Mouse (Mus musculus): ENCODE results near the gene Smap2. TPM values are rescaled to one million over a fixed set of nuclear protein-coding genes. Genes with fewer than 3 reads are reported as not detected.

Smap2 gene
- total RNA-seq (2015; ENCODE audit: low replicate concordance), result 44.0 and 57.3 TPM in 2 replicates
- 28.8 and 31.5 TPM in 2 replicates for total RNA-seq (2017; ENCODE audit: low replicate concordance)

DNA sequence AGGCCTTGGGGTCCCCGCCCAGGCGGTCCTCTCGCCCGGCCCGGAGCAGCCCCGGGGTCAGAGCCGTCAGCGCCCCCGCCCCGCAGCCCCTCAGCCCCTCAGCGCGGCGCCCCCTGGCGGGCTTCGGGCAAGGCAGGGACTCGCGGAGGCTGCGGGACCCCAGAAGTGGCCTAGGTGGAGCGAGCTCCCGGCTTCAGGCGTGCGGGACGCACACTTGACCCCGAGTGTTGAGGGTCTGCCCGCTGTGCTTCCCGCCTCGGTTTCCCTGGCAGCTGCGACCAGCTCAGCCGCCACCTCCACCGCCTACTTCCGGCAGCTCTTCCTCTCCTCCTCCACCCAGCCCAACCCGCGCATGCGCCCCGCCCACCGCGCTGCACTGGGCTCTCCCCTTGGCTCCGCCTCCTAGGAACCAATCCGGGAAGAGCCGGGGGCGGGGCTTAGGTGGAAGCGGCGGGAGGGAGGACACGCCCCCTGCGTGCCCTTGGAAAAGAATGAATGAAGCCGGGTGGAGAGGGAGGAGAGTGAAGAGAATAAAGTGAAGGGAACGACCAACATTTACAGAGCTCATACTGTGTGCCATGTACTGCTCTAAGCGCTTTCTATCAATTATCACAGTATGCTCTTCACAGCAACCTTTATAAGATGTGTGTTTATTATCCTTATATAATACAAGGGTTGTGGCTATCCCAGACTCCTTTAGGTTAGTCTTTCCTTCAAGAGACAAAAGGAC, at the start of gene Smap2:
Gene Smap2, minus strand, starts transcription at position 320 of the 730 bp plus-strand sequence.
- ATAC-seq (replicated peaks; ENCODE audit: low FRiP score, poor library complexity, severe bottlenecking), result peak; percentile 90

DNA sequence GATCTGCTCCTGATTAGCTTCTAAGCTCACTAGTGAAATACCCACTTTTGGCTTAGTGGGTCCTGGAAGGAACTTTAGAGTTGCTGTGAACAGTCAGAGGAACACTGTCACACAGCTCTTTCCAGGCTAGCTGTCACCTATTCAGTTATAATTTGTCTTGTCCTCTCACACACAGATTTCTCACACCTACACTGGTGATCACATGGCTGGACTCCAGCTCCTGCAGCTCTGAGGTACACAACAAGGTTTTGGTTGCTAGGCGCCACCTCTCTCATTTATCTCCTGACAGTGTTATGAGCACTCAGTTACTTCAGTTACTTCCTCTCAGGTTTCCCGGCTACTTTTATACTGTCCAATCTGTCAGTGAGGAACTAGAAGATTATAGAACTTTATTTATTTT, 48.3 kb upstream of the Smap2 start:
- no peak for ATAC-seq (replicated peaks; ENCODE audit: low FRiP score, poor library complexity, severe bottlenecking)

DNA sequence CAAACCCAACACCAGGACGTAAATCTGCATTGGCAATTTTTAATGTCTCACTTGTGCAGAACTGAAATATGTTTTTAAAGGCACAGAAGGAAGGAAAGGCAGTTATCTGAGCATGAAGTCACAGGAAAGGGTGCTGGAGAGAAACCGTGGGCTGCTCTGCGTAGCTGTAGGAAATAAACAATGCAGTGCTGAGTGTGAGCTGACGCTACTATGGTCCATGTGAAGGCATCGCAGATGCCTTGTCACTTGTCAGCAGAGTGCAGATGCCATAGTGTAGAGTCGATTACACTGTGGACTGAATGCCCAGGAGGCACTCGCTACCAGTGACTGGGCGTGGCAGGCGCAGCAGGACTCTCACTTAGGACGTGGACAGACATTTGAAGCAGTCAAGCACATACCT, 42.2 kb upstream of the Smap2 start:
- ATAC-seq (replicated peaks; ENCODE audit: low FRiP score, poor library complexity, severe bottlenecking), result peak; percentile 89

DNA sequence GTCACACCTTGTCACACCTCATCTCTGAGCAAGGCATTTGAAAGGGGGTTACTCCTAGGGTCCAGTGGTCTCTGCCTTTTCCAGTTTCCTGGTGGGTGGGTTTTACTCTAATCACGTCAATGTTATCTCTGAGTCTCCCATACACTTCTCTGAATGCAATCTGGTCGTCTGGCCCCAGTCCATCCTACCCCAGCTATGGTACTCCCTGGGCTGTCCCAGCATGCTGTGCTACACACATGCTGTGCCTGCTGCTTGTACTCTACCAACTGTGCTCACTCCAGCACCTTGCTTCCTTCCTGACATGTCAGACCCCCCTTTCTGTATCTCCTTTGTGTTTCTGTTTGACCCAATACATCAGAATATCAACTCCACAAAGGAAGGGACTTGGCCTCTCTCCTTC, 40.0 kb upstream of the Smap2 start:
- no peak for ATAC-seq (replicated peaks; ENCODE audit: low FRiP score, poor library complexity, severe bottlenecking)

DNA sequence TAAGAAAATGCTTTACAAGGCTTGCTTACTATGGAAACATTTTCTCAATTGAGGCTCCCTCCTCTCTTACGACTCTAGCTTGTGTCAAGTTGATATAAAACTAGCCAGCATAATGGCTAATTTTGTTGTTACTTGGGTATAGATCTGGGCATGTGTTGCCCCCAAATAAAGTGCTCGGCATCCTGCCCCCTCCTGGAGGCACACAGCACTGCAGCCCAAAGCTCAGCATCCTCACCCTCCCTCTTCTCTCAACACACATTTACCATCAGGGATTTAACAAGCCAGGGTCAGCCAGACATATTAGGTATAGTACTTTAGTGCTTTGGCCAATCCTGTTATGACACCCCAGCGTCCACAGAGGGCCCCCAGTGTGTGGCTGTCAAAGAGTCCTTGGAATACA, 39.3 kb upstream of the Smap2 start:
- no peak for ATAC-seq (replicated peaks; ENCODE audit: low FRiP score, poor library complexity, severe bottlenecking)

DNA sequence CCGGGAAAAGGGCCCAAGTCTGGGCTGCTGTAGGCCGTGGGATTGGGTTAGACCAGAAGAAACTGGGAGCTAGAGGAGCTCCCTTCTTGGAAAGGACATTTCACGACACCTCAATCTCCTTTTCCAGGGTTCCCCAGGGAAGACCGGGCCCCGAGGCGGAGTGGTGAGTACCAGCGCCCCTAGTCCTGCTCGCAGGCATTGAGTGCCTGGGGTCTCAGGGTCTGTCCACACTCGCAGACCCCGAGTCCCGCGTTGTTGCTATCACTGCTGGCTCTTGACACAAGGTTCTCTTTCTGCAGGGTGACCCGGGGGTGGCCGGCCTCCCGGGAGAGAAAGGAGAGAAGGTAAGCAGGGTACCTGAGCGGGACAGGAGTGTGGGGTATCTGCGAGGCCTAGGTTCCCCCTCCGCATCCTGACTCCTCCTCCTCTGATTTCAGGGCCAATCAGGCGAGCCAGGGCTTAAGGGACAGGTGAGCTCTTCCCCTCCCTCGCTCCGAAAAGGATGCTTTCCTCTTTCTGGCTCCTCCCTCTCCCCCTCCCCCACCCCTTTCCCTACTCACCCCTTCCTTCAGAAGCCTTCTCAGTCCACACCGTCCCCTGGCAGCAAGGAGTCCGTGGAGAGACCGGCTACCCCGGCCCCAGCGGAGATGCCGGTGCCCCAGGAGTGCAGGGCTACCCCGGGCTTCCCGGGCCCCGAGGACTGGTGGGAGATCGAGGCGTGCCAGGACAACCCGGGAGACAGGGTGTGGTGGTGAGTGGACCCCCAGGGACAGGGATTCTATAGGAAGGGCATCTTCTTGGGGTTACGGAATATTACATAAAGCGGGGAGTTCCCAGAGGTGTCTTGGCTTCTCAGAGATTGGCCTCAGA, 35.6 kb upstream of the Smap2 start:
- ATAC-seq (replicated peaks; ENCODE audit: low FRiP score, poor library complexity, severe bottlenecking), result no peak

DNA sequence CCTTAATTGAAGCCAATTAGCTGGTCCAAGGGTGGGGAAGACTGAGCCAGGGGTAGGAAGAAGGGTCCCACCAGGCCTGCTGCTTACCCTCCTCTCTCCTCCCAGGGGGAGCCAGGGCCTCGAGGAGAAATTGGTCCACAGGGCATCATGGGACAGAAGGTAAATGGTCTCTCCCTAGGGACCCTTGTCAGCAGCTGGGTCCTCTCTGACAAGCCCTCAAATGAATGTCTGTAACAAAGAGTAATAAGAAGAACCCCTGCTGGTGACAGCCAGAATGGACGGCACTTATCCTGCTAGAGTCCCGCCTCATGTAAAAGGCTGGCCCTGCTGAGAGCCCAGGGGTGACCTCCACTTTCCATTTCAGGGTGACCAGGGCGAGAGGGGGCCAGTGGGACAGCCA, 34.8 kb upstream of the Smap2 start:
- ATAC-seq (replicated peaks; ENCODE audit: low FRiP score, poor library complexity, severe bottlenecking), result no peak

DNA sequence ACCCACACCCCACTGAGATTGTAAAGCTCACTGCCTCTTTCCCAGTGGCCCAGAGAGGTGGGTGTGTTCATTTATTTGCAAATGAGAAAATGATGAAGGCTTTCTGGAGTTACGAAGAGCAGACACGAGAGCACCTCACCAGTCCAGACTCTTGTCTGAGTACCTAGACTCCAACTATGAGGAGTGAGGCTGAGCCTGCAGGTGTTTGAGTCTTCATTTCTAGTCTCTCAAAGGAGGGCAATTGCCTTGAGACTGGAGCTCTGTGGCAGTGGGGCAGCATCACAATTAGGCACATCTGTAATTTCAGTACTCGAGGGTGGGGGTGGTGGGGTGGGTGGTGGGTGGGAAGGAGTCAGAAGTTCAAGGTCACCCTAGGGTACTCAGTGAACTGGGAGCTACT, 25.9 kb upstream of the Smap2 start:
- ATAC-seq (replicated peaks; ENCODE audit: low FRiP score, poor library complexity, severe bottlenecking), result no peak

DNA sequence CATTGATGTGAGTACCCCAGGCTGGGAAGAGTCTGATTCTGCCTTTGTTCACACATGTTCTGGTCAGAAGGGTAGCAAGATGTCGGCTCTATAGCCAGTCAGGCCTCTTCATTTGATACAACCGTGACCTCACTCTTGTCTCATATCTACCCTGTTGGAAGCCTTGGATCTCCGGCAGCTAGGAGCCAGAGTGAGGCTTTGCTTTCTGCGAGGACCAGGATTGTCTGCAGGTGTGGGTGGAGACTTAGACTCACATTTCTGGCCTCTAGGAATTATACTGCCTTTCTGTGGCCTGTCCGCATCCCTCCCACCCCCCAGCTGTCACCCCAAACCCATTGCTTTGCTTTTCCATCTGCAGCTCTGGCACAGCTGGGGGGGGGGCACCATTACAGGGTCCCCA, 25.4 kb upstream of the Smap2 start:
- no peak for ATAC-seq (replicated peaks; ENCODE audit: low FRiP score, poor library complexity, severe bottlenecking)

DNA sequence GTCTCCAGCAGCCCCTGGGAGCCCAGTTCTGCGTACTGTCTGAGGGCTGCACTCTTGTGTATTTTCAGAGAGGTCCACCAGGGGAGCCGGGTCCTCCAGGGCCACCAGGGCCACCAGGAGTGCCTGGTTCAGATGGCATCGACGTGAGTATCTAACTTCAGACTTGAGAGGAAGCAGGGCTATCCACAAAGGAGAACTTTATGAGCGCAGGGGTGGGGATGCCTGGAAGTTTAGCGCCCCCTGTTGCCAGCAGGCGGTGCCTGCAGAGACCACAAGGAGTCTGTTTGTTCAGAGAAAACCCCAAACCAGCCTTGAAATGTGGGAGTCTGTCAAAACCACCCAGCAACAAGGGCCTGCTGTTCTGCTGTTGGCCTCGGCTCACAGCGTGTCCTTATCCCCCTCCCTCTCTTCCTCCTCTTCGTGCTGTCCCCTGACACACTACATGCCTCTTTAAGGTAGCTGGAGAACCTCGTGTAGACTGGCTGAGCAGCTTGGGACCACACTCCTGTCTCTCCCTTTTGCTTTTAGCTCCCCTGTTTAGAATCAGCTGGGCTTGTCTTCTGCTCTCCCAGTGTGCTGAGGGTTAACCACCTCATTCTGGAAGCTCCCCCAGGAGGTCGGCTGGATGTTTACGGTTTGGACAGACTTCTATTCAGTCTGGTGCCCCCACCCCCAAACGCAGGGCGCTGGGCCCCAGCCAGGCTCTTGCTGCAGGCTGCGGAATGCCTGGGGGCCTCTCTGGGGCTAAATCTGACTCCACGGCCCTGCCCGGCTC, 24.0 kb upstream of the Smap2 start:
- peak; percentile 47; the same call in 1 of the 2 replicates for ATAC-seq (replicated peaks; ENCODE audit: low FRiP score, poor library complexity, severe bottlenecking)

DNA sequence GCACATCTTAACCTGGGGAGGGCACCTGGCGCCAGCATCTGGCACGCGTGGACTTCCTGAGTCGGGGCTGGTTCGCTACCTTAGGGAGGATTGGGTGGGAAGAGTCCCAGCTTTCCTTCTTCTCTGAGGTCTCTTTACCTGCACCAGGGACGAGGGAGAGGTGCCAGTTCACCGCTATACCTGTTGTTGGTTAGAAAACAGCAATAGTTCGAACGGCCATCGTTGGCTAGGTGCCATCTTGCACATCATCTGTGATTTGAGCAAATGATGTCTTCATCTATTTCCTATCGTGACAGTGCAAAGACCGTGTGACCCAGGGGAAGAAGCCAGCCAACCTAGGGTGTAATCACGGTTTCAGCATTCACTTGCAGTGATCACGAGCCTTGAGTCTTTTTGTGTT, 23.3 kb upstream of the Smap2 start:
- ATAC-seq (replicated peaks; ENCODE audit: low FRiP score, poor library complexity, severe bottlenecking), result no peak

DNA sequence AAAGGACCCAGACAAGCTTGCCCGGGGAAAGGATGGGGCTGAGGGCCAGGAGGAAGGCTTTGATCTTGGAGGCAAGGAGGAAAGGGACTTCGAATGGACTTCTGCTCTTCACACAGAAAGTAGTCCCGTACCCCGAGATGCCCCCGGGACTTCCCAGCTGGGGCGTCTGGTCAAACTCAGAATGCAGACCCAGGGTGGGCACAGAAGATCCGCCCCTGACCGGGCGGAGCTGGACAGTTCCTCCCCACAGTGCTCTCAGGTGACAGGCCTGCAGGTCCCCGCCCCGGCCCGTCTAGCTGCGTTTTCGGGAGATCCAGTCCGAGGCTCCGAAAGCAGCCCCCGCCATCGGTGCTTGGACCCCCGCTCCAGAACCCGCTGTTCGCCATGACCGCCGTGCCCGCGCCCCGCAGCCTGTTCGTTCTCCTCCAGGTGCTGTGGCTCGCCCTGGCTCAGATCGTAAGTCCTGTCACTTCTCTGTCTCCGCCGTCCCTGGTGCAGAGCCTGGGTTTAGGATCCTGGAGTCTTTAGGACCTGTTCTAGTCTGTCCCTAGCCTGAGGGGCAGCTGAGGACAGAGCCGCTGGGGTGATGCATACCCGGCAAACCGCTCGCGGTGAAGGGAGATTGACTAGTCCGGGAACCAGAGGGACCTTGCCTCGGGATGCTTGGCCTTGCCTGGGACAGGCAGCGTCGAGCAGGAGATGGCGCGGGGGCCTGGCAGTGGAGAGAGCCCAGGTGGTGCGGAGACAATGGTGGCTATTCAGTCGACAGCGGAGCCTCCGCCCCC, 22.5 kb upstream of the Smap2 start, which contains the start of gene Col9a2:
Gene Col9a2, plus strand, starts transcription at position 55 of the 785 bp plus-strand sequence.
- no peak for ATAC-seq (replicated peaks; ENCODE audit: low FRiP score, poor library complexity, severe bottlenecking)

DNA sequence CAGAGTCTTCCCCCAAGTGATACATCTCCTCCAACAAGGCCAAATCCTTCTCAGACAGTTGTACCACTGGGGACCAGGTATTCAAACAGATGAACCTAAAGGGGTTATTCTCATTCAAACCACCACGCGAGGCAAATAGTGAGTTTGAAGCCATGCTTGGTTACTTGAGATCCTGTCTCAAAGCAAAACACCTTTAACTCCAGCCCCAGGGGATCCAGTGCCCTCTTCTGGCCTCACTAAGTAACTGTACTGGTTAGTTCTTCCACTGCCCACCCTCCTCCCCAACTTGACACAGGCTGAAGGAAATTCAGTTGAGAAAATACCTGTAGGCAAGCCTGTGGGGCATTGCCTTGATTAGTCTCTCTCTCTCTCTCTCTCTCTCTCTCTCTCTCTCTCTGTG, 16.0 kb upstream of the Smap2 start:
- ATAC-seq (replicated peaks; ENCODE audit: low FRiP score, poor library complexity, severe bottlenecking), result no peak

DNA sequence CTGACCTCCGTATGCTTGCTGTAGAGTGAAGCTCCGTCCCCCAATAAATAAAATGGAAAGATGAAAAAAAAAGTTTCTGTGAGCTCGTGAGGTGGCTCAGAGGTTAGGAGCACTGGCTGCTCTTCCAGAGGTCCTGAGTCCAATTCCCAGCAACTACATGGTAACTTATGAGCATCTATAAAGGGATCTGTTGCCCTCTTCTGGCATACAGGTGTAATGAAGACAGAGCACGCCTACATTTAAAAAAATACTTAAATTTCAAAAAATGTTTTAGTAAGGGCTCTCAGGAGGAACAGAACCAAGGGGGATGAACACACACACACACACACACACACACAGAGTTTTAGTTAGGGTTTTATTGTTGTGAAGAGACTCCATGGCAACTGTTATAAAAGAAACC, 14.4 kb upstream of the Smap2 start:
- ATAC-seq (replicated peaks; ENCODE audit: low FRiP score, poor library complexity, severe bottlenecking), result no peak

DNA sequence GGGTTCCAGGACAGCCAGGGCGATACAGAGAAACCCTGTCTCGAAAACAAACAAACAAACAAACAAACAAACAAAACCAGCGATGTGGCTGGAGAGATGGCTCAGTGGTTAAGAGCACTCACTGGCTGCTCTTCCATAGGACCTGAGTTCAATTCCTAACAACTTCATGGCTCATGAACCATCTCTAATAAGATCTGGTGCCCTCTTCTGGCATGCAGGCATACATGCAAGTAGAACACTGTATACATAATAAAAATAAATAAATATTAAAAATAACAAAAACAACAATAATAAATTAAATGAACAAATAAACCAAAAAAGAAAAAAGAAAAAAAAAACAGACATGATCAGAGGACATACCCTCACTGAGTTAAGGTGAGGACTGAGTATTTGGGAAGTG, 12.6 kb upstream of the Smap2 start:
- no peak for ATAC-seq (replicated peaks; ENCODE audit: low FRiP score, poor library complexity, severe bottlenecking)

DNA sequence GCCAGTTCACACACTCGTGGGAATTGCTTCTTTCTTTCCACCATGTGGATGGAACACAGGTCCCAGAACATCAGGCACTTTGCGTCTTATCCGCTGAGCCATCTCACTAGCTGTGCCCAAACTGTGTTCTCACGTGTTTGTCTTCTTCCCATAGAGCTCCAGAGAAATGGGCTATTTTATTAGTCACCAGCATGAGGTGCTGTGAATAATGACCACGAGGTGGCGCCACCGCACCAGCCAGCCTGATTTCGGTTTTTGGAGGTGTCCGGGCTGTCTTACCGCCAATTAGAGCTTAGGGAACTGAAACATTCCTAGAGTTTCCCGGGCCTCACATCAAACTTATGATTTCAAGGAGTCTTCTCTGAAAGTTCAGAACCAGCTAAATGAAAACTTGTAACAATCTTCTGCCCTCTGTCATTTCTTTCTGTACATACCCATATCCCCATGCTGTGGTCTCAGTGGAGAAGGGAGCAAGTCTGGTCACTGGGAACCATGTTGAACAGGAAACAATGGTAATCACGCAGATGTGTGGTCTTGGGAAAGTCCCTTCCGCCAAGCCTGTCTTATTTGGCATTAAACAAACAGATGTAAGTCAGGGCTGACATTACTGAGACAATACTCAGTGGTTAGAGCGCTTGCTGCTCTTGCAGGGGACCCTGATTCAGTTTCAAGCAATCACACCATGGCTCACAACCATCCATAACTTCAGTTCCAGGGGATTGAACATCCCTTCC, 11.8 kb upstream of the Smap2 start:
- ATAC-seq (replicated peaks; ENCODE audit: low FRiP score, poor library complexity, severe bottlenecking), result peak; percentile 62; the same call in 1 of the 2 replicates

DNA sequence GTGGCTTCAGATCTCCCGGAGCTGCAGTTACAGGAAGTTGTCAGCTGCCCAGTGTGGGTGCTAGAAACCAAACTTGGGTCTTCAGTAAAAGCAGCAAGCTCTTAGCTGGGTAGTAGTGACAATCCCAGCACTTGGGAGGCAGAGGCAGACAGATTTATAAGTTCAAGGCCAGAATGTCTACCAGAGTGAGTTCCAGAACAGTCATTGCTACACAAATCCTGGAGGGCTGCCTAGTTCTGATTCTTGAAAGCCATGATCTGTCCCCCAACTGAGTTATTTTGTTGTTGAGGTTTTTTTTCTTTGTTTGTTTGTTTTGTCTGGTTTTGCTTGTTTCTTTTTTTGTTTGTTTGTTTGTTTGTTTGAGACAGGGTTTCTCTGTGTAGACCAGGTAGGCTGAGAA, 11.1 kb upstream of the Smap2 start:
- ATAC-seq (replicated peaks; ENCODE audit: low FRiP score, poor library complexity, severe bottlenecking), result no peak

DNA sequence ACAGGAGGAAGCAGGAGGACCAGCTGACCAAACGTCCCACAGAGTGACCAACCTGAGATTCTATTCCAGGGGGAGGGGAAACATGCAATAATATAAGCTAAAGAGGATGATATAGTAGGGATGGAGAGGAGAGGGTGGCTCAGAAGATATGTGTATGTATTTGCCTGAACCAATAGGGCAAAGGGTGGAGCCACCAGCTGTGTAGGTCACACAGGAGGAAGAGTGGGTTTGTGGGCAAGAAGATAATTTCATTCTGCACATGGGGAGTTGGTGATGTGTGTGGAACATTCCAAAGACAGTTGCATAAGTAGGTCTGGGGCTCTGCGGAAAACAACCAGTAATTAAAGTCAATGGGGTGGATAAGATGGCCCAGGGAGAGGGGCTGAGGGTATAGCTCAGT, 8.6 kb upstream of the Smap2 start:
- ATAC-seq (replicated peaks; ENCODE audit: low FRiP score, poor library complexity, severe bottlenecking), result no peak

DNA sequence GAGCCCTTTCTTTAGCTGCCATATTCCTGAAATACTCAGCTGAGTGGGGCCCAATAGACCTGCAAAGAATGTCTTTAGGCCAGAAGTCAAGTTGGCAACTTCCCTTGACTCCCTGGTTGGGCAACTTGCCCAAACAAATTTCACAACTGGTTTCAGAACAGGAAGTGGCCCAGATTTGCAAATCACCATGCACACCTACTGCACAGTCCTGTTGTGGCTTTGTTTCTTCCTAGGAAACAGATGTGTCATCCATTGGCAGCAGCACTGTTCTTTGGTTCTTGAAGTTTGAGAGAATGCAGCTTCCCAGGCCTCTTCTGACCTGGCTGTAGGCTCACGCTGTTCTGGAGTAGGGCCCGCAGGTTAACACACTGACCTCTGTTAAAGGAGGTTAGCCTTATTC, 6.9 kb upstream of the Smap2 start:
- no peak for ATAC-seq (replicated peaks; ENCODE audit: low FRiP score, poor library complexity, severe bottlenecking)
